Mouse (Mus musculus) CH12F3 (cell line): Measurements from ENCODE around the gene Rfx4.

ENCODE experiments used
- in situ Hi-C: fragments of 300-500 bp; cut with MboI; formaldehyde crosslinking; loops from 2 replicates; pipeline ENCODE4 v1.14.3; 2020; ENCODE audit warnings: low sequenced_read_pairs

Gene Rfx4

DNA sequence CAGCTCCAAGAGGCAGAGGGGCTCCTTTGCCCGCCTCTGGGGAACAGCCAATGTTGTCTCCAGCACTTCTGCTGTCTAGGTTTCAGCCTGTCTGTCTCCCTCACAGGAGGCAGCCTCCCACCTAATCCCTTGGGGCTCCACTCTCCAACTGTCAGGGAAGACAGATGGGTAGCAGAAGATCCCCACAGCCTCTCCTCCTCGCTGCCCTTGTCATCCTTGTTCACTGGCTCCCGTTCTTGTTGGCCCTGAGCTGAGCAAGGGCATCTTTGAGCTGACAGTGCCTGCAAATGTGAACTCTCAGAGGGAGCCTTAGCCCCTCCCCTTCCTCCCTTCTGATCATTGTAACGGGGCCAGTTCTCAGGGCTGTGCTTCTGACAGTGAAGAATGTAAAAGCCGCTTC is 147.9 kb downstream of the Rfx4 start:
- in situ Hi-C loops = no loop called here

DNA sequence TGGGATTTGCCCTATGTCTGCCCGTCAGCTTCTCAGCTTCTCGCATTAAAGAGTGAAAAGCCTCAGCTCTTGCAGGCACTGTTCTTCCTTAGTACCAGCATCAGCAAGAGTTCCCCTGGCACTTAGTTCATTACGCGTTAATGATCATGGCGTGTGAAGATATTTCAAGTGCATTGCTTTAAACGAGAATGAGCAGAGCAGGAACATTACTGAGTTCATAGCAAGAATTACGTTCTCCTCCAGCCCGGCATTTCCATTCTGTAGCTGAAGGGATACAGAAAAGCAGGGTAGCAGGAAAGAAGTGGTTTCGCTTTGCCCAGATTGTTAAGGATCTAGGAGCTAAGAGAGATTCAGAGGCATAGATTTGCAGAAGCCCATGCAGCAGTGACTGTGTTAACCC is 151.0 kb downstream of the Rfx4 start:
- in situ Hi-C loops = no loop called here

DNA sequence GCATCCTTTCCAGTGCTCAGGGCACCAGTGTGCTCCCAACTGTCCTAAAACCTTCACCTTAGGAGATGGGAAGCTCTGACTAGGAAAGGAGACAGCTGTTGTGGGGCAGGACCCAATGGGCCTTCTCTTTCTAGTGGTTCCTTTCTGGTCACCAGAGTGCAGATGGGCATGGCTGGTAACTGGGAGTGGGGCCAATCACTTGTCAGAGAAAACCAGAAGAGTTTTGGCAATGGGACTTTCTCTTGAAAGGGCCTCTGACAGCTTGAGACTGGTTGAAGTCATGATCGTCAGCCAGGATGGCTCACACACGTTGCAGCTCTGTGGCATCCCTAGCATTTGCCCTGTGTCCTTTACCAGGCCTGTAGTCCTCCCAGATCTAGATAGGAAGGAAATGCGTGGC is 152.1 kb downstream of the Rfx4 start:
- in situ Hi-C loops = no loop called here

DNA sequence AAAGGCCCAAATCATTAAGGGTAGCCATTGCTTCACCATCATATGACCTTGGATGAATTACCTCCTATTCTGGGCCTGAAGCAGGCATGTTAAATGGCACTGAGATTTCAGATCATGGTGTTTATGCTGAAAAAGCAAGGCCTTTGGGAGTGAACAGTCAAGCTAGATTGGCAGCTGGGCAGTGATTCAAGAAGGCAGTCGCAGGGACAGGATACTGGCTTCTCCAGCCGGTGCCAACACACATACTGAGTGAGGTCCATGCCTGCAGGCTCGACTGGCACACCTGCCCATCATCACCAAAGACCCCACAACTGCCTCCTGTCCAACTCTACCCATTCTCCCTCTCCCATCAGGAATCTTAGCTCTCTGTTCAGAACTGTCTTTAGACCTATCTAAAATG is 152.6 kb downstream of the Rfx4 start:
- in situ Hi-C loops = no loop called here

DNA sequence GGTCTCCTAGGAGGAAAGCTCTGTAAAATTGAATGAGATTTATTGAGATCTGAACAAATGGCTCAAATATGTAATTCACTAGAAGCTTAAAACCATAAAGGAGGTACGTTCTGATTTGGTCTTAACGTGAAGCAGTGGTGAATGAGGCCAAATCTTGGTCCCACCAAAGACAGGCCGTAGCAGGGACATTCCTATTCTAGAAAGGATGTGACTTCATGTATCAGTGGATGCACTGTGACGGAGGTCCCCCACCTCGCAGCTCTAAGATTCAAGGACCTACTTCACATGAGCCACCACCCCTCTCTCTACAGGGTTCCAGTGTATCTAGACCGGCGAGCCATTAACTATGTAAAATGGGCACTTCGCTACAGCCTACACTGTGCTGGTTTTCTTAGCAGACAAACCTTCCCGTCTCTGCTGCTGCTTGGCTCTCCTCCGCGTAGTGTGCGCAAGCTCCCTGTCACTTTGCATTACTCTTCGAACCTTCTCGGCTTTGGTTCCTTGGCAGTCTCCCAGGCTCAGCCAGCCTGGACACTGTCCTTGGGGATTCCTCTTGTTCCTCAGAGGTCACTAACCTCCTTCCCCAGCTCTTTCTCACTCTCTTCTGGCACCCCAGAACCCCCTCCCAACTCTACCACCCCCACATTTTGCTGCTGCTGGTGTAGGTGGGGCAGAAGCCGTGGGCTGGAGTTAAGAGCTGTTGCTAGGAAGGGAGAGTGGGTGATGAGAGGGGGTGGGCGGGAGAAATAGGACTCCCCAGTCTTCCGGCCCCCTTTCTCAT is 153.3 kb downstream of the Rfx4 start:
- in situ Hi-C loops = no loop called here

DNA sequence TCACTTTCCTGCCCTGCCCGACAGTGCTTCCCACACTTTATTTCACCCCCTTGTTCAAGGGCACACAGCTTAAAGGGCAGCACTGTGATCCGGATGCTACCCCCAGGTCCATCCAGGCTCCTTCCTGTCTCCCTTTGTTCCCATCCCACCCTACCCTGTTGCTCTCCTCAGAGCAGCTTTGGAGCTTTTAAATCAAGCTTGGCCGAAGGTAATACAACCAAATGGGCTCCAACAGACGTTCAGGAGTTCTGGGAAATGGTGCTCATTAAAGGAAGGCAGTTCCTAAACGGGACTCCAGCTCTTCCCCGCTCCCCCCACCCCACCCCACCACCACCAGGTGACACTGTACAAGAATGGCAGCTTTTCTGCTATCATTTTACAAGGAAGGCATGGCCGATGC is 154.3 kb downstream of the Rfx4 start:
- in situ Hi-C loops = no loop called here

DNA sequence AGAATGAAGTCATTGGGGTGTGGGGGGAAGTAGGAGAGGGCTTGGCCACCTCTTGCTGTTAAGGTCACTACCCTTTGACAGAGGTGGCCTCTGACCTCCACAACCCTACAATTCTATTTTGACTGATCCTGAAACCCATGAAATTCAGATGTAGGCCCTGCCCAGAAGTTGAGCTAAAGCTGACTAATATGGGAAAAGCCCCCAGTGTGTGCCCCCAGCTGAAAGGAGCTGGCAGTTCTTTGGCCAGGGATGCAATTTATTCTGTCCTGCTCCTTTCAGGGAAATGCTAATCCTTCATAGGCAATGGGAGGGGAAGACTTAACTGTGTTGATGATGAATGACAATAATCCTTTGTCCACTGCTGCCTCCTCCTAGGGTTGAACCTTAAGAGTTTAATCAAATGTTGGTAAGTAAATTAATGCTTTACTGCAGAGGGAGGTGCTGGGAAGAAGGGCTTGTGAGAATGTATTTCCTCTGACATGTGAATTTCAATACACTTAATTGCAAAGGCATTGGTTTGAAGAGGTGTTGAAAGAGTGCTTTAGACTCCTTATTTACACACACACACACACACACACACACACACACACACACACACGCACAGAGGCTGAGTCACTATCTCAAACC is 155.0 kb downstream of the Rfx4 start:
- in situ Hi-C loops = no loop called here

DNA sequence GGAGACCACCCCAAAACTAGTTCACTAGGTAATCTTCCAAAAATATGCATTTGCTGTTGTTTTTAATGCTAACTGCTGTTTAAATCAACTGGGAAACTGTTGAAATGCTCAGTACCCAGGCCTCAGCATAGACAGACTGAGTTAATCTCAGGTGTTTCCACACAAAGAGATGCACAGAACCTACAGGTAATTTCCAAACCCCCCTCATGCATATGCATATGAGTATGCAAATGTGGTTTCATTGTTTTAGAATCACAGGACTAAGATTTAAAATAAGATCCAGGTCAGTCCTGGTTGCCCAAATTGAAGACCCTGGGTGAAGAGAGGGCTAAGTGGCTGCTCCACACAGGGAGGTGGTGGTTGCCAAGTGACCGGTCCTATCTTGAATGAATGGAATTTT is 157.3 kb downstream of the Rfx4 start:
- in situ Hi-C loops = no loop called here

DNA sequence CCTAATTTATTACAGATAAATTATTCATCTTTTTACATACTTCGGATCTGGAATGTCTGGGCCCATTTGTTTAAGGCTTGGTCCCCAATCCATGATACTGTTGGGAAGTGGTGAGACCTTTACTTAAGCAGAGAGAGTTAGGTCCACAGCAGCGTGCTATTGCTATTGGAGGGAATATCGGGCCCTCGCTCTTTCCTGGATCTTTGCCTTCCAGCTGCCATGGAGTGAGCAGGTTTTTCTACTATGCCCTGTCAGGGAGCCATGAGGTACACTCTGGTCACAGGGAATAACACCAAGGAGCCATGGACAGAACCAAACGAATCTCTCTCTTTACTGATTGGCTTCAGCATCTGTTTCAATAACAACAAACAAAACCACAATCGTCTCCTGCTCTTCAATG is 159.6 kb downstream of the Rfx4 start:
- in situ Hi-C loops = no loop called here

DNA sequence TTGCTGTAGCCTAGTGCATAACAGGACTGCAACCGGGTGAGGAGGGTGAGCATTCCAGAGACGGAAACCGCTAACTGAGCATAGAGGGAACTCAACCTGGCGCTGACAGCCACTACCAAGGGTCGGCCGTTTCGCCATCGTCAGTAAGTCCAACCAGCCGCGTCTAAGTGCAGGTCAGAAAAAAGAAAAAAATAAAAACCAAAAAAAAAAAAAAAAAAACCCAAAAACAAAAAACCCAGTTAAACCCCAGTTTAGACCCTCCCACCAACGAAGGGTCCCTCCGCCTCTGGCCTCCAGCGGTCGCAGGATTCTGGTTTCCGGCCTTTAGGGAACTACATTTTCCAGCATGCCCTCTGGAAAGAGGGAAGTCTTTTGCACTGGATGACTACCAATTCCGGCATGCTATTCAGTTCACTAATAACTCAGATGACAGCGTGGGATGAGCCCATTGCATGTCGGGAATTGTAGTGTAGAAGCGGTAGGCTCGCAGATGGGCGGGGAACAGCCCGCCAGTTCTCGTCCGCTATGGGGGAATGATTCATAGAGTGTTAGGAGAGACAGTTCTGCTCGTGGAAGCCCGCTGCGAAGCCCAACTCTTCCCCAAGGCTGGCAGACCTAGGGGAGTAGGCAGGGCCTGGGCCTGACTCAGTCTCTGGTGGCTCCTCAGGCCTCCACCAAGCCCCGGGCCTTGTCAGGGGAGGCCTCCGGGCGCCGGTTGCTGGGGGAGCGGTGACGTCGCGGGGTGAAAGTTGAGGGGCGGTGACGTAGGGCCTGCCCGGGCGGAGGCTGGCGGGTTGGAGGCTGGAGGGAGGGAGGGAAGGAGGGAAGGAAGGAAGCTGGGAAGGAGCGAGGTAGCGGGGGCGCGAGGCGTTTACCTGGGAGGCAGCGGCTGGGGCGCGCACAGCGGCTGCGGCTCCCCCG is 161.2 kb downstream of the Rfx4 start, which contains the start of gene Ric8b:
TSS of gene Ric8b (plus strand) at position 807 of the 921 bp plus-strand sequence.
- in situ Hi-C loops = no loop called here

DNA sequence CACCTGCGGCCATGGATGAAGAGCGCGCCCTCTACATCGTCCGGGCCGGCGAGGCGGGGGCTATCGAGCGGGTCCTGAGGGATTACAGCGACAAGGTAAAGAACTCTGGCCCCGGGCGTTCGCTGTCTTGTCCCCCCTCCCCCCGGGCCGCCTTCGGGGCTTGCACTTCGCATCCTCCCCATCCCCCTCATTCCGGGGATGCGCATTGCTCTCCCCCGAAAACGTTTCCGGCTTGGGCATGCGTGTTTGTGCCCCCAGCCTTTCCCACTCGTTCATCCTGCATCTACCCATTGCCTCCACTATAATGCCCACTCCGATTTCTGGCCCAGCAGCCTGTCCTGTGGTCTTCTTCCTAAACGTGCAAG is 161.9 kb downstream of the Rfx4 start:
- in situ Hi-C loops = no loop called here

DNA sequence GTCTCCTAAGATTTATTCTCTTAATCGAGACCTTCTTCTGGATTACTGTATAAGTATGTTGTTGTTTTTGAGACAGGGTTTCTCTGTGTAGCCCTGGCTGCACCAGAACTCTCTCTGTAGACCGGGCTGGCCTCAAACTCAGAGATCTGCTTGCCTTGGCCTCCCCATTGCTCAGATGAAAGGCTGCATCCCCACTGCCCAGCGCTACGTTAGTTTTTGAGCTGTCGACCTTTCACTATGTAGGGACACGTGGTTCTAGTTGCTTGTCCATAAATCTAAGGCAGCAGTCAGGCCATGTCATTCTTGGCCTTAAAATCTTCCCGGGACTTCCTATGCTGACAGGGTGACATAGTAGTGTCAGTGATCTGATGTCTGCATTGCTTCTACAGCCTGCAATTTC is 170.5 kb downstream of the Rfx4 start:
- in situ Hi-C loops = no loop called here

DNA sequence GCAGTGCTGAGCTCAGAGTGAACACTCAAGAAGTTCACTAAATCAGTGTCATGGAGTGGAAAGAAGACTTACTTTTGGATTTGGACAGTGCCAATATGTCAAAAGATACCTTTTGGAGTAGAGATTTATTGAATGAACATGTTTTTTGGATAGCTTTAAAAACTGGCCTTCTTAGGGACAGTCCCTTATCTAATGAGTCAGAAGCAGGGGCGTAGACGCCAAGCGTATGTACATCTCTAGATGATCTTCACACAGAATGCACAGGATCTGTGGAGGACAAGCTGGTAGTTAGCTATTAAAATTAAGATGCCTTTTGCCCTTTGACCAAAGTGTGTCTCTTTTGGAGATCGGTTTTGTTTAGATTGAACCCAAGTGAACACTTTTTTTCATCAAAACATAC is 171.0 kb downstream of the Rfx4 start:
- in situ Hi-C loops = no loop called here

DNA sequence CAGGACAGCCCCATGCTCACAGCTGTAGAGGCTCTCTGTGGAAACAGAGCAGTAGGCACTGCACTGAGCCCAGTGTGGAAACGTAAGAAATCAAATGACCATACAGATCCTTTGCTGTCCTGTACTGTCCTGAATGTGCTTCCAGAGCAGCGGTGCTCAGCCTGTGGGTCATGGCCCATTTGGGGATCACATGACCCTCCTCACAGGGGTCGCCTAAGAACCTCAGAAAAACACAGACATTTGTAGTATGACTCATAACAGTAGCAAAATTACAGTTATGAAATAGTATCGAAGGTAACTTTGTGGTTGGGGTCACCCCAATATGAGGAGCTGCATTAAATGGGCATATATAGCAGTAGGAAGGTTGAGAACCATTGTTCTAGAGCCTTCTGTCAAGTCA is 172.6 kb downstream of the Rfx4 start:
- in situ Hi-C loops = no loop called here

DNA sequence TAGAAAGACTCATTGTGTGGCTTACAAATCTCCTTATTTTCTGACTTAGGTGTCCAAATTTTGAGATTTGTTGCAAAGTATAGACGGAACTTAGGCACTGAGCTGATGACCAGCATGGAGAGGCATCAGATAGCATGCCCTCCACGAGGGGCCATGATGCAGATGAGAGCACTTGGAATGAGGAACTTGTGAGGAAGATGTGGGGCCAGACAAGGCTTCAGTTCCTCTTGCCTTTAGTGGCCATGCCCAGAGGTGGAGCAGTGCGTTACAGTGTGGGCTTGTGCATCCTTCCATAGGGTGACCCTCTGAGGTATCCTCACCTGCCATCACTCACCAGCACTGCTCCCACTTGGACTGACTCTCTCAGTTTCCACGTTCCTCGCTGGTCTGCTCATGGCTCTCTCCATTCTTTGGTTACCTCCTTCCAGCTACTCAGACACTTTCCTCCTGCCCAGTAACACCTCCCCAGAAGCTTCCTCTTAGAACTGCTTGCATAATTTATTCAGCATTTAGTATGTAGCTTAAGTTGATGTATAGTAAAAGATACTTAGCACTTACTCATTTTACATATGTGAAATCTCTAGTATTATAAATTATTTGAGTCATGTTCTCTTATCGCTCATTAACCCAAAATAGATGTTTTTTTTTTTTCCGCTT is 179.8 kb downstream of the Rfx4 start:
- in situ Hi-C loops = no loop called here

DNA sequence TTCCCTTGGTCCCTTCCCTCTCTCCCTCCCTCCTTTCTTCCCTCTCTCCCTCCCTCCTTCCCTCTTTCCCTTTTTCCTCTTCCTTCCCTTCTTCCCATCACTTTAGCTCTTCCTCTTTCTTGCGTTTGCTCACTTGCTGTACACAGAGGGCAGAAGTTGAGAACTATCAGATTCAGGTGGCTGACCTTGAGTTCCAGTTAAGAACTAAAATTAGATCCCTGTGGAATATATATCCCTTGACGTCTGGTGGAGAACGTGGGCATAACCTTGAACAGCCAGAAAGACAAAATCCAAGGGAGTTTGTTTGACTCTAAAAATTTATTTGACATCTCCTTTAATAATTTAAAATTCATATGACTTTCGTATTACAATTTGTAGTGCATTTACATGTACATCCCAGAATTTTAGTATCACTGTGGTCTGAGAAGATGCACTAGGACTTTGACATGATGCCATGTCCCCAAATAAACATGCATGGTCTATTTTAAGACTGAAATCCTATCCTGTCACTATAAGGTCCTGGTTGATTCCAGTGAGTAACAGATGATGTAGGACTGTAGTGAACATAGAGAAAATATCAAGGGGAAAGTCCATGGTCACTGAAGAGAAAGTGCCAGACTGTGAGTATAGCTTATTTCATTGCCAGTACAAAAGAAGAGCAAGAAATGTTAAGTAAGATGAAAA is 181.1 kb downstream of the Rfx4 start:
- in situ Hi-C loops = no loop called here

DNA sequence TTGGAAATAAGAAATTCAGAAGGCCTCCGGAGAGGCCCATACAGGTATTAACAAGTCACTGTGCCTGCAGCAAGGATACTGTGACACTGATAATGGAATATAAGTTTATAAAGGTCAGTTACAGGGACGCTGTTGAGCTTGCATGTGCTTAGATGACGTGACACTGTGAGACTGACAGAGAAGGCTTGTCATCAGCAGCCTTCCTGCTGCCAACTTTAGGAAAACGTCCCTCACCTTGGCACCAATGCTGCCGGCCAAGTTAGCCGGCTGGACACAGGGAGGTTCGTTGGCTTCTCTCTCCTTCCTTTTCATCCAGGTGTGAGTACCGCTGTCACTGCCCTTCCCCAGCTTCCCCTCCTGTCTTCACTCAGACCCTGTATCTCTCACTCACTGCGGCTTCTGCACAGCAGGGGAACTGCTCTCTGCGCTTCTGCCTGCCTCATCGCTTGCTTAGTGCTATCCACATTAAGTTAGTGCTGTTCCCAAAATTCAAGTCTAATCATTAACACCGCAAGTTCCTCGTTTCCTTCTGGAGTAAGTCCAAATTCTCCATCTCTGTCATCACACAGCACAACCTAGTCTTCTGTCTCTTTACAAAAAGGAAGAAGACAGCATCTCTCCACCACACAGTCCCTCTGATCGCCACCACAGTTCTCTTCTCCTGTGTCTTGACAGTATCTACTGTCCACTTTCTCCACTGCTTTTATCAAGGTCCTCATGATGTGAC is 182.4 kb downstream of the Rfx4 start:
- in situ Hi-C loops = no loop called here

DNA sequence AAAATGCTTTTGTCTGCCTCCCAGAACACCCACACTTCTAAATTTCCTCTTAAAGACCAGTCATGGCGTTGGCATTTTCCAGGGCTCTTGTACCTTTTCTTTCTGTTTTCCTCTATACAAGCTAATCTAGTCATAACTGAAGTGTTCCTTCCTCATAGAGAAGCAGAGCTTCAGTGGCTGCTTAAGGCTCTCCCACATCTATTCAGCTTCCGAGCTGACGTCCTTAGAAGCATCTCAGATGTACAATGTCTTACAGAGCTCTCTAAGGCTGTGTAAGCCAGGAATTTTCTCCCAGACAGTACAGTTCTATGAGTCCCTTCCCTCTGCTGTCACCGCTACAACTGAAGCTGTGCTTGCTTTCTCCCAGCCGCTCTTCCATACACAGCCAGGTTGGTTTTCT is 183.0 kb downstream of the Rfx4 start:
- in situ Hi-C loops = no loop called here

DNA sequence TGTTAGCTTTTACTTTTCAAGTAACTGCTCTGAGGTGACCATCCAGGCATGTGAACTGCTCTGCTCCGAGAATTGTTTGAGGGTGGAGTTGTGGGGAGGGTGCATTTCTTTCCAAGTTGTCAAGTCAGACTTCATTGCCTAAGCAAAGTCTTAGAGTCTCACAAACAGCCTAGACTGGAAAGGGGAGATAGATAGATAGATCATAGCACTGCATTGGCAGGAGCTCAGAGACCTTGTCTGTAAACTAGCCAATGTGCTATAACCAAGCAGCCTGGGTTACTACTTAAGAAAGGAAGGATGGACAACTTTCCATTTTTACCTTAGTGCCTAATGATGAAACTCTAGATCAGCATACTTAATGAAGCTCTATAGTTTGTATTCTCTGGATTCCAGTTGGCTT is 184.5 kb downstream of the Rfx4 start:
- in situ Hi-C loops = no loop called here

DNA sequence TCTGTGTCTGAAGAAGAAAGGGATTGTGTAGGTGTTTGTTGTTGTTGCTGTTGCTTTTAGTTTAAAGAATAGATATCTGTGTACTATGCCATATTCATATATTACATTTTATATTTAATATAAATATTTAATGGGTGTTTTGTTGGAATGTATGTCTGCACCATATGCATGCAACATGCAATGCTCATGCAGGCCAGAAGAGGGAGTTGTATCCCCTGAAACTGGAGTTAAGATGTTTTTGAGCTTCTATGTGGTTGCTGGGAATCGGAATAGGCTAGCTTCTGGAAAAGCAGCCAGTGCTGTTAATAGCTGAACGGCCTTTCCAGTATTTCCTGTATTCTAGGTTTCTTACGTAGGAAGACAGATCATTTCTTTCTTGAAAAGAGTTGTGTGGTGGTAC is 189.8 kb downstream of the Rfx4 start:
- in situ Hi-C loops = no loop called here
